Mouse (Mus musculus) E14TG2a.4 (cell line): ENCODE measurements at regions not wholly inside any gene's neighbourhood (a gene's known extent, or its start where the extent isn't known, plus 50 kb on each side); places are given as distances from the start of the nearest gene placed in this dataset.

ENCODE experiments used
- CTCF ChIP-seq: conservative IDR thresholded peaks from 2 replicates; pipeline ENCODE4 v1.5.1; 2014; ENCODE audit warnings: low read length
- NANOG ChIP-seq: IDR thresholded peaks from 2 replicates; pipeline ENCODE4 v1.6.1; 2014; ENCODE audit warnings: borderline replicate concordance, low read length, mixed read lengths

GRCm38 (mm10) chr14:102917929-102918328 is 64.5 kb downstream of the Kctd12 start:
- TF ChIP-seq CTCF (no peak), NANOG (no peak)
